Mouse (Mus musculus) stomach, embryonic 16.5 days (tissue): Measurements from ENCODE around the gene Caap1. TPM values are rescaled to one million over a fixed set of nuclear protein-coding genes. Genes with fewer than 3 reads are reported as not detected.
A peak's percentile ranks its signal among the peaks of the same experiment; 100 is the strongest.

Source experiments
- ATAC-seq: fragments of 200-750 bp; cut with Nextera tagmentation; 2 replicates; pipeline ENCODE4 v1.8.0; 2017; ENCODE audit warnings: moderate number of reproducible peaks, moderate TSS enrichment; ENCODE audit not compliant: insufficient read depth, low FRiP score
- H3K27ac ChIP-seq: fragments of 300-500 bp; sonication (generic); 2 replicates; pipeline ENCODE4 v1.5.1; 2014; ENCODE audit warnings: low read length
- H3K27me3 ChIP-seq: fragments of 300-500 bp; sonication (generic); 2 replicates; pipeline ENCODE4 v1.6.1; 2014; ENCODE audit warnings: low read length, control low read depth, mixed read lengths; ENCODE audit not compliant: control insufficient read depth, insufficient read depth
- H3K36me3 ChIP-seq: fragments of 300-500 bp; sonication (generic); 2 replicates; pipeline ENCODE4 v1.6.1; 2014; ENCODE audit warnings: low read length; ENCODE audit not compliant: control insufficient read depth, insufficient read depth
- H3K4me1 ChIP-seq: fragments of 300-500 bp; sonication (generic); 2 replicates; pipeline ENCODE4 v1.6.1; 2014; ENCODE audit warnings: low read length, control low read depth, mixed read lengths; ENCODE audit not compliant: control insufficient read depth, insufficient read depth
- H3K4me2 ChIP-seq: fragments of 300-500 bp; sonication (generic); 2 replicates; pipeline ENCODE4 v1.6.1; 2014; ENCODE audit warnings: low read depth, low read length, mixed read lengths
- H3K4me3 ChIP-seq: fragments of 300-500 bp; sonication (generic); replicated peaks from 2 replicates; pipeline ENCODE4 v1.5.1; 2014; ENCODE audit warnings: mild to moderate bottlenecking, low read length
- H3K9ac ChIP-seq: fragments of 300-500 bp; sonication (generic); 2 replicates; pipeline ENCODE4 v1.6.1; 2014; ENCODE audit warnings: low read length
- H3K9me3 ChIP-seq: fragments of 300-500 bp; sonication (generic); replicated peaks from 2 replicates; pipeline ENCODE4 v1.6.1; 2016; ENCODE audit warnings: low read length, control low read depth; ENCODE audit not compliant: control insufficient read depth
- WGBS: fragments of 180-500 bp; shearing (Covaris S2); extraction: QIAGEN DNeasy Blood & Tissue Kit; methylation state at CpG from one replicate; pipeline ENCODE4 v1.1.7; 2014; 5-methylcytosine and 5-hydroxymethylcytosine counted together
- polyA plus RNA-seq: library from polyadenylated mRNA; unstranded; fragments of >200 nt; fragmentation: Nextera tagmentation; extraction: Ambion mirVana; gene quantifications from 2 replicates; pipeline ENCODE4 v1.2.1, GENCODE M21; 2015

Caap1 gene
- 13.2 TPM in 2 replicates for polyA plus RNA-seq

- WGBS, result under 1% methylated on average over 83 of the region's 83 CpGs
- Histone ChIP-seq H3K27ac (peak within 1 kb of the TSS; percentile 58; the same call in 1 of the 2 replicates), H3K27me3 (no peaks in the 10 kb centered on the region), H3K4me1 (peaks cover 8% of the 10 kb centered on the region), H3K9me3 (no peaks in the 10 kb centered on the region), H3K4me3 (peak within 1 kb of the TSS; percentile 94), H3K4me2 (peak within 1 kb of the TSS; percentile 71), H3K36me3 (no peaks in the 10 kb centered on the region), H3K9ac (peak within 1 kb of the TSS; percentile 86)
- ATAC-seq, result peak; percentile 97
Observed at GRCm38 (mm10) chr4:94556265-94557054, at the start of gene Caap1, which contains the start of gene Gm10306. Caap1 (minus strand) TSS chr4:94556796. Gm10306 (plus strand) TSS chr4:94556546.

GRCm38 (mm10) chr4:94605591-94605990, 49.0 kb upstream of the Caap1 start:
- no peak overlapping the region for H3K9ac ChIP-seq
- ATAC-seq, result no peak
- H3K4me1 ChIP-seq, result peaks cover 6% of the 10 kb centered on the region; the same call in 1 of the 2 replicates
- 93% methylated on average over 2 of the region's 2 CpGs for WGBS
- no peaks in the 10 kb centered on the region for H3K36me3 ChIP-seq
- no peak overlapping the region for H3K4me3 ChIP-seq
- H3K9me3 ChIP-seq, result no peaks in the 10 kb centered on the region
- no peaks in the 10 kb centered on the region for H3K27me3 ChIP-seq
- H3K4me2 ChIP-seq, result no peak overlapping the region
- H3K27ac ChIP-seq, result no peak overlapping the region

- Histone ChIP-seq H3K9ac (no peak overlapping the region), H3K4me3 (no peak overlapping the region), H3K27ac (no peak overlapping the region), H3K27me3 (no peaks in the 10 kb centered on the region), H3K4me2 (no peak overlapping the region), H3K36me3 (no peaks in the 10 kb centered on the region), H3K9me3 (no peaks in the 10 kb centered on the region), H3K4me1 (peaks cover 6% of the 10 kb centered on the region; the same call in 1 of the 2 replicates)
- 88% methylated on average over 2 of the region's 2 CpGs for WGBS
- ATAC-seq, result no peak
Observed at GRCm38 (mm10) chr4:94604452-94605019, 47.9 kb upstream of the Caap1 start.

- ATAC-seq, result peak; percentile 99
- peaks cover 6% of the 10 kb centered on the region; the same call in 1 of the 2 replicates for H3K4me1 ChIP-seq
- H3K4me3 ChIP-seq, result peak within 1 kb of the TSS; percentile 85
- under 1% methylated on average over 52 of the region's 61 CpGs for WGBS
- no peaks in the 10 kb centered on the region for H3K9me3 ChIP-seq
- H3K27ac ChIP-seq, result peak within 1 kb of the TSS; percentile 75
- no peaks in the 10 kb centered on the region for H3K27me3 ChIP-seq
- peak within 1 kb of the TSS; percentile 96 for H3K4me2 ChIP-seq
- H3K9ac ChIP-seq, result peak within 1 kb of the TSS; percentile 81
- H3K36me3 ChIP-seq, result no peaks in the 10 kb centered on the region
Observed at GRCm38 (mm10) chr4:94603031-94603629, 46.5 kb upstream of the Caap1 start, which contains the start of gene Plaa. Plaa (minus strand) TSS chr4:94603244.

GRCm38 (mm10) chr4:94602496-94603030, 46.0 kb upstream of the Caap1 start:
- H3K4me3 ChIP-seq, result peak overlapping the region; percentile 85
- no peak; the same call in none of the 2 replicates for ATAC-seq
- no peaks in the 10 kb centered on the region for H3K27me3 ChIP-seq
- H3K9me3 ChIP-seq, result no peaks in the 10 kb centered on the region
- H3K4me2 ChIP-seq, result peak overlapping the region; percentile 76
- peak overlapping the region; percentile 81 for H3K9ac ChIP-seq
- no peaks in the 10 kb centered on the region for H3K36me3 ChIP-seq
- peak overlapping the region; percentile 75 for H3K27ac ChIP-seq
- H3K4me1 ChIP-seq, result peaks cover 6% of the 10 kb centered on the region; the same call in 1 of the 2 replicates
- WGBS, result under 1% methylated on average over 33 of the region's 33 CpGs

- Histone ChIP-seq H3K36me3 (no peaks in the 10 kb centered on the region), H3K27ac (no peak overlapping the region), H3K4me1 (peaks cover 6% of the 10 kb centered on the region; the same call in 1 of the 2 replicates), H3K9me3 (no peaks in the 10 kb centered on the region), H3K4me2 (peak overlapping the region; percentile 76), H3K4me3 (no peak overlapping the region), H3K9ac (no peak overlapping the region), H3K27me3 (no peaks in the 10 kb centered on the region)
- 82% methylated on average over 4 of the region's 4 CpGs for WGBS
- no peak for ATAC-seq
Observed at GRCm38 (mm10) chr4:94601395-94601794, 44.8 kb upstream of the Caap1 start.

- H3K9me3 ChIP-seq, result no peaks in the 10 kb centered on the region
- no peaks in the 10 kb centered on the region for H3K36me3 ChIP-seq
- no peaks in the 10 kb centered on the region for H3K27me3 ChIP-seq
- no peak overlapping the region for H3K4me2 ChIP-seq
- H3K4me1 ChIP-seq, result peaks cover 5% of the 10 kb centered on the region; the same call in 1 of the 2 replicates
- no peak overlapping the region for H3K27ac ChIP-seq
- H3K4me3 ChIP-seq, result no peak overlapping the region
- ATAC-seq, result no peak
- no peak overlapping the region for H3K9ac ChIP-seq
Observed at GRCm38 (mm10) chr4:94592709-94593108, 36.1 kb upstream of the Caap1 start.

GRCm38 (mm10) chr4:94591765-94592381, 35.3 kb upstream of the Caap1 start:
- no peak overlapping the region for H3K4me3 ChIP-seq
- H3K9me3 ChIP-seq, result no peaks in the 10 kb centered on the region
- H3K4me1 ChIP-seq, result peaks cover 5% of the 10 kb centered on the region; the same call in 1 of the 2 replicates
- no peaks in the 10 kb centered on the region for H3K36me3 ChIP-seq
- WGBS, result 76% methylated on average over 4 of the region's 4 CpGs
- no peak overlapping the region for H3K9ac ChIP-seq
- no peaks in the 10 kb centered on the region for H3K27me3 ChIP-seq
- no peak for ATAC-seq
- H3K27ac ChIP-seq, result no peak overlapping the region
- H3K4me2 ChIP-seq, result no peak overlapping the region
